Mouse (Mus musculus): ENCODE measurements at regions not wholly inside any gene's neighbourhood (a gene's known extent, or its start where the extent isn't known, plus 50 kb on each side); places are given as distances from the start of the nearest gene placed in this dataset.

DNA sequence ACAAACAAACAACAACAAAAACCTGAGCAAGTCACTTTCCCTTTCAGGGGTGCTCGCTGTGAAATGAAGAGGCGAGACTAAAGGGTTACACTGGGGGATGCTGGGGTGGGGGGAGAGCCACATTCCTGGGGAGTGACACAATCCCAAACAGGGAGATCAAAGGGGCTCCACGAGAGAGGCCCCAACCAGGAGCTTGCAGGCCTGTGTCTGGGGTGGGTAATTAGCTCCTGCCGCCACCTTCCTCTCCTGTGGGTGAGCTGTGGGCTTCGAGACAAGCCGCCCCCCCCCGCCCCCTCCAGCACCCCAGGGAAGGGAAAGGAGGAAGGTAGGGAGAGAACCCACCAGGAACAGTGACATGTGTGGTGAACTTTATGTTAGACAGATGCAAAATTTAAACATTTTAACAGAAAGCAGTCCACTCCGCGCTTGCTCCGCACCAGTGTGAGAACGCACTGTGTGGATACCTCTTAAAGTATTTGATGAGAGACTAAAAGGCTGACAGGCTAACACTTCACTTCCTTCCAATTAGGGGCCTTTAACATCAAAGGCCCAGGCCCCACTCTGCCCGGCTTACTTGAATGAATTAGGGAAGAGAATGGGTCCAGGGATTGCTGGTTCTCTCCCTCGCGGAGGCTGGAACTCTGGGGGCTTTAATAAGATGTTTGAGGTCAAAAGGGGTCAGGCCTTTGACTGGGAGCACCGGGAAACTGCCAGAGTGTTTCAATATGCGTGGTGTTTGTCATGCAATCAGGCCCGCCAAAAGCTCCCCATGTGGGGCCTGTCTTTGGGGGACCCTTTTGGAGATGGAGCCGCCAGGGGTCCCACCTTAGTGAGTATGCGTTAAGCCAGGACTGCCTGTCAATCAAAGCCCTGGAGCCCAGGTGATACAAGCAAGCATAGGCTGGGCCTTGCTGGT lies 319.6 kb downstream of the Fam49a start:
- Histone ChIP-seq H3K36me3 (ENCODE audit: control insufficient read depth, insufficient read depth, low read length) (no peaks in the 10 kb centered on the region), H3K27ac (ENCODE audit: control insufficient read depth, insufficient read depth, low read depth, low read length) (no peak overlapping the region), H3K4me3 (ENCODE audit: control insufficient read depth, low read depth, low read length) (no peak overlapping the region), H3K4me1 (ENCODE audit: control insufficient read depth, insufficient read depth, low read length) (peaks cover 4% of the 10 kb centered on the region), H3K27me3 (ENCODE audit: control insufficient read depth, insufficient read depth, low read length) (no peaks in the 10 kb centered on the region)
- TF ChIP-seq POLR2A (IDR thresholded peaks at IDR 0.05; ENCODE audit: control insufficient read depth, low read depth, low read length) = no peak
- no peak for TF ChIP-seq CTCF (IDR thresholded peaks at IDR 0.05; ENCODE audit: control insufficient read depth, insufficient read depth, insufficient replicate concordance, low read depth, low read length)

GRCm38 (mm10) chr12:12580763-12581178 lies 318.8 kb downstream of the Fam49a start:
- TF ChIP-seq CTCF (IDR thresholded peaks at IDR 0.05; ENCODE audit: control insufficient read depth, insufficient read depth, insufficient replicate concordance, low read depth, low read length) = no peak
- no peak for TF ChIP-seq POLR2A (IDR thresholded peaks at IDR 0.05; ENCODE audit: control insufficient read depth, low read depth, low read length)
- H3K4me1 ChIP-seq (ENCODE audit: control insufficient read depth, insufficient read depth, low read length) = peaks cover 4% of the 10 kb centered on the region
- H3K27ac ChIP-seq (ENCODE audit: control insufficient read depth, insufficient read depth, low read depth, low read length) = no peak overlapping the region
- H3K36me3 ChIP-seq (ENCODE audit: control insufficient read depth, insufficient read depth, low read length) = no peaks in the 10 kb centered on the region
- H3K27me3 ChIP-seq (ENCODE audit: control insufficient read depth, insufficient read depth, low read length) = no peaks in the 10 kb centered on the region
- H3K4me3 ChIP-seq (ENCODE audit: control insufficient read depth, low read depth, low read length) = no peak overlapping the region

DNA sequence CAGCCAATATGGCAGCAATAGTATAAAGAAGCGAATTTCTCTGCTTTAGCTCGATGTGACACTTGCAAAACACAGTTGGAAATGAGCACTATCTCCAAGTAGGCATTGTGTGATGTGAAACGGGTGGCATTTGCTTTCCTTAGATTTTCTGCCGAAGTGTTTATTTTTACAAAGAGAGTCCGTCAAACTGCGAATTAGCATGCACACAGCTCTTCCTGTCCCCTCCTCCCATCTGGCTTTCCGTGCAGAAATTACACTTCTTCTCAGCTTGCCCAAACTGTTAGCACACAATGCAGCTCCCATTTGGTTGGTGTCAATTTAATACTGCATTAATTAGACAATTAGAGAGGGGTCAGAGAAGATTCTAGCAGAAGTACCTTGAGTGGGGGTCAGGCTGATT lies 316.3 kb downstream of the Fam49a start:
- Histone ChIP-seq H3K4me1 (ENCODE audit: control insufficient read depth, insufficient read depth, low read length) (peaks cover 4% of the 10 kb centered on the region), H3K36me3 (ENCODE audit: control insufficient read depth, insufficient read depth, low read length) (no peaks in the 10 kb centered on the region), H3K27me3 (ENCODE audit: control insufficient read depth, insufficient read depth, low read length) (no peaks in the 10 kb centered on the region), H3K27ac (ENCODE audit: control insufficient read depth, insufficient read depth, low read depth, low read length) (no peak overlapping the region), H3K4me3 (ENCODE audit: control insufficient read depth, low read depth, low read length) (no peak overlapping the region)
- TF ChIP-seq CTCF (IDR thresholded peaks at IDR 0.05; ENCODE audit: control insufficient read depth, insufficient read depth, insufficient replicate concordance, low read depth, low read length) = no peak
- TF ChIP-seq POLR2A (IDR thresholded peaks at IDR 0.05; ENCODE audit: control insufficient read depth, low read depth, low read length) = no peak

GRCm38 (mm10) chr12:12570563-12571251 lies 308.8 kb downstream of the Fam49a start:
- H3K36me3 ChIP-seq (ENCODE audit: control insufficient read depth, insufficient read depth, low read length) = no peaks in the 10 kb centered on the region
- H3K27ac ChIP-seq (ENCODE audit: control insufficient read depth, insufficient read depth, low read depth, low read length) = no peak overlapping the region
- H3K4me3 ChIP-seq (ENCODE audit: control insufficient read depth, low read depth, low read length) = no peak overlapping the region
- H3K27me3 ChIP-seq (ENCODE audit: control insufficient read depth, insufficient read depth, low read length) = no peaks in the 10 kb centered on the region
- TF ChIP-seq POLR2A (IDR thresholded peaks at IDR 0.05; ENCODE audit: control insufficient read depth, low read depth, low read length) = no peak
- TF ChIP-seq CTCF (IDR thresholded peaks at IDR 0.05; ENCODE audit: control insufficient read depth, insufficient read depth, insufficient replicate concordance, low read depth, low read length) = no peak
- no peaks in the 10 kb centered on the region for H3K4me1 ChIP-seq (ENCODE audit: control insufficient read depth, insufficient read depth, low read length)

GRCm38 (mm10) chr12:12567734-12568104 lies 305.8 kb downstream of the Fam49a start:
- Histone ChIP-seq H3K4me3 (ENCODE audit: control insufficient read depth, low read depth, low read length) (no peak overlapping the region), H3K4me1 (ENCODE audit: control insufficient read depth, insufficient read depth, low read length) (no peaks in the 10 kb centered on the region), H3K36me3 (ENCODE audit: control insufficient read depth, insufficient read depth, low read length) (no peaks in the 10 kb centered on the region), H3K27me3 (ENCODE audit: control insufficient read depth, insufficient read depth, low read length) (no peaks in the 10 kb centered on the region), H3K27ac (ENCODE audit: control insufficient read depth, insufficient read depth, low read depth, low read length) (no peak overlapping the region)
- TF ChIP-seq POLR2A (IDR thresholded peaks at IDR 0.05; ENCODE audit: control insufficient read depth, low read depth, low read length) (no peak), CTCF (IDR thresholded peaks at IDR 0.05; ENCODE audit: control insufficient read depth, insufficient read depth, insufficient replicate concordance, low read depth, low read length) (no peak)

- TF ChIP-seq POLR2A (IDR thresholded peaks at IDR 0.05; ENCODE audit: control insufficient read depth, low read depth, low read length) (no peak), CTCF (IDR thresholded peaks at IDR 0.05; ENCODE audit: control insufficient read depth, insufficient read depth, insufficient replicate concordance, low read depth, low read length) (no peak)
- no peak overlapping the region for H3K27ac ChIP-seq (ENCODE audit: control insufficient read depth, insufficient read depth, low read depth, low read length)
- no peaks in the 10 kb centered on the region for H3K36me3 ChIP-seq (ENCODE audit: control insufficient read depth, insufficient read depth, low read length)
- no peaks in the 10 kb centered on the region for H3K4me1 ChIP-seq (ENCODE audit: control insufficient read depth, insufficient read depth, low read length)
- no peak overlapping the region for H3K4me3 ChIP-seq (ENCODE audit: control insufficient read depth, low read depth, low read length)
- no peaks in the 10 kb centered on the region for H3K27me3 ChIP-seq (ENCODE audit: control insufficient read depth, insufficient read depth, low read length)
Observed at GRCm38 (mm10) chr12:12567058-12567733, 305.3 kb downstream of the Fam49a start.

GRCm38 (mm10) chr12:12562267-12562666 lies 300.3 kb downstream of the Fam49a start:
- H3K4me1 ChIP-seq (ENCODE audit: control insufficient read depth, insufficient read depth, low read length) = no peaks in the 10 kb centered on the region
- H3K36me3 ChIP-seq (ENCODE audit: control insufficient read depth, insufficient read depth, low read length) = no peaks in the 10 kb centered on the region
- no peak overlapping the region for H3K4me3 ChIP-seq (ENCODE audit: control insufficient read depth, low read depth, low read length)
- TF ChIP-seq POLR2A (IDR thresholded peaks at IDR 0.05; ENCODE audit: control insufficient read depth, low read depth, low read length) (no peak), CTCF (IDR thresholded peaks at IDR 0.05; ENCODE audit: control insufficient read depth, insufficient read depth, insufficient replicate concordance, low read depth, low read length) (no peak)
- no peaks in the 10 kb centered on the region for H3K27me3 ChIP-seq (ENCODE audit: control insufficient read depth, insufficient read depth, low read length)
- no peak overlapping the region for H3K27ac ChIP-seq (ENCODE audit: control insufficient read depth, insufficient read depth, low read depth, low read length)
